Mouse (Mus musculus): ENCODE results near the gene Dpp6. TPM values are rescaled to one million over a fixed set of nuclear protein-coding genes. Genes with fewer than 3 reads are reported as not detected.

Dpp6 gene
- polyA plus RNA-seq, 1 experiment from 2014 or later = 4.5 TPM

GRCm38 (mm10) chr5:27028611-27029010, 211.6 kb downstream of the Dpp6 start:
- no peaks in the 10 kb centered on the region for H3K9me3 ChIP-seq (replicated peaks; ENCODE audit: control insufficient read depth, low read length)
- no peak overlapping the region for H3K4me2 ChIP-seq (ENCODE audit: low read depth, low read length)
- ATAC-seq (replicated peaks; ENCODE audit: insufficient number of reproducible peaks, low FRiP score, low TSS enrichment, low read depth) = no peak
- no peak overlapping the region for H3K4me3 ChIP-seq (ENCODE audit: low read depth, low read length)
- no peaks in the 10 kb centered on the region for H3K4me1 ChIP-seq (ENCODE audit: control insufficient read depth, insufficient read depth, low read length)
- no peak overlapping the region for H3K9ac ChIP-seq (replicated peaks; ENCODE audit: low read length)
- no peak overlapping the region for H3K27ac ChIP-seq (replicated peaks; ENCODE audit: low read depth, low read length)
- DNase-seq (ENCODE audit: low spot score) = no peak
- H3K27me3 ChIP-seq (ENCODE audit: control insufficient read depth, insufficient read depth, low read length) = no peaks in the 10 kb centered on the region
- no peaks in the 10 kb centered on the region for H3K36me3 ChIP-seq (replicated peaks; ENCODE audit: control insufficient read depth, insufficient read depth, low read depth, low read length)
- WGBS = 57% methylated on average over 1 of the region's 1 CpGs

GRCm38 (mm10) chr5:27029784-27030183, 212.8 kb downstream of the Dpp6 start:
- peak; percentile 57 for DNase-seq (ENCODE audit: low spot score)
- Histone ChIP-seq H3K36me3 (replicated peaks; ENCODE audit: control insufficient read depth, insufficient read depth, low read depth, low read length) (no peaks in the 10 kb centered on the region), H3K4me1 (ENCODE audit: control insufficient read depth, insufficient read depth, low read length) (no peaks in the 10 kb centered on the region), H3K9ac (replicated peaks; ENCODE audit: low read length) (no peak overlapping the region), H3K4me2 (ENCODE audit: low read depth, low read length) (no peak overlapping the region), H3K27ac (replicated peaks; ENCODE audit: low read depth, low read length) (no peak overlapping the region), H3K9me3 (replicated peaks; ENCODE audit: control insufficient read depth, low read length) (no peaks in the 10 kb centered on the region), H3K4me3 (ENCODE audit: low read depth, low read length) (no peak overlapping the region), H3K27me3 (ENCODE audit: control insufficient read depth, insufficient read depth, low read length) (no peaks in the 10 kb centered on the region)
- WGBS = 26% methylated on average over 5 of the region's 5 CpGs
- ATAC-seq (replicated peaks; ENCODE audit: insufficient number of reproducible peaks, low FRiP score, low TSS enrichment, low read depth) = no peak

- 70% methylated on average over 4 of the region's 4 CpGs for WGBS
- no peaks in the 10 kb centered on the region for H3K4me1 ChIP-seq (ENCODE audit: control insufficient read depth, insufficient read depth, low read length)
- H3K27me3 ChIP-seq (ENCODE audit: control insufficient read depth, insufficient read depth, low read length) = no peaks in the 10 kb centered on the region
- no peak overlapping the region for H3K9ac ChIP-seq (replicated peaks; ENCODE audit: low read length)
- H3K27ac ChIP-seq (replicated peaks; ENCODE audit: low read depth, low read length) = no peak overlapping the region
- H3K9me3 ChIP-seq (replicated peaks; ENCODE audit: control insufficient read depth, low read length) = no peaks in the 10 kb centered on the region
- H3K36me3 ChIP-seq (replicated peaks; ENCODE audit: control insufficient read depth, insufficient read depth, low read depth, low read length) = no peaks in the 10 kb centered on the region
- H3K4me3 ChIP-seq (ENCODE audit: low read depth, low read length) = no peak overlapping the region
- H3K4me2 ChIP-seq (ENCODE audit: low read depth, low read length) = no peak overlapping the region
- DNase-seq (ENCODE audit: low spot score) = no peak
- ATAC-seq (replicated peaks; ENCODE audit: insufficient number of reproducible peaks, low FRiP score, low TSS enrichment, low read depth) = no peak
These were observed 217.9 kb downstream of the Dpp6 start for GRCm38 (mm10) chr5:27034858-27035257.

GRCm38 (mm10) chr5:27035291-27035690, 218.3 kb downstream of the Dpp6 start:
- H3K4me3 ChIP-seq (ENCODE audit: low read depth, low read length) = no peak overlapping the region
- no peaks in the 10 kb centered on the region for H3K4me1 ChIP-seq (ENCODE audit: control insufficient read depth, insufficient read depth, low read length)
- no peaks in the 10 kb centered on the region for H3K9me3 ChIP-seq (replicated peaks; ENCODE audit: control insufficient read depth, low read length)
- H3K9ac ChIP-seq (replicated peaks; ENCODE audit: low read length) = no peak overlapping the region
- H3K27me3 ChIP-seq (ENCODE audit: control insufficient read depth, insufficient read depth, low read length) = no peaks in the 10 kb centered on the region
- WGBS = 40% methylated on average over 1 of the region's 1 CpGs
- H3K27ac ChIP-seq (replicated peaks; ENCODE audit: low read depth, low read length) = no peak overlapping the region
- DNase-seq (ENCODE audit: low spot score) = peak; percentile 64
- H3K4me2 ChIP-seq (ENCODE audit: low read depth, low read length) = no peak overlapping the region
- no peak for ATAC-seq (replicated peaks; ENCODE audit: insufficient number of reproducible peaks, low FRiP score, low TSS enrichment, low read depth)
- no peaks in the 10 kb centered on the region for H3K36me3 ChIP-seq (replicated peaks; ENCODE audit: control insufficient read depth, insufficient read depth, low read depth, low read length)

- Histone ChIP-seq H3K27me3 (ENCODE audit: control insufficient read depth, insufficient read depth, low read length) (no peaks in the 10 kb centered on the region), H3K4me1 (ENCODE audit: control insufficient read depth, insufficient read depth, low read length) (no peaks in the 10 kb centered on the region), H3K9ac (replicated peaks; ENCODE audit: low read length) (no peak overlapping the region), H3K27ac (replicated peaks; ENCODE audit: low read depth, low read length) (no peak overlapping the region), H3K36me3 (replicated peaks; ENCODE audit: control insufficient read depth, insufficient read depth, low read depth, low read length) (no peaks in the 10 kb centered on the region), H3K9me3 (replicated peaks; ENCODE audit: control insufficient read depth, low read length) (no peaks in the 10 kb centered on the region), H3K4me3 (ENCODE audit: low read depth, low read length) (no peak overlapping the region), H3K4me2 (ENCODE audit: low read depth, low read length) (no peak overlapping the region)
- ATAC-seq (replicated peaks; ENCODE audit: insufficient number of reproducible peaks, low FRiP score, low TSS enrichment, low read depth) = no peak
- 30% methylated on average over 2 of the region's 2 CpGs for WGBS
- peak; percentile 19 for DNase-seq (ENCODE audit: low spot score)
These were observed 218.9 kb downstream of the Dpp6 start for GRCm38 (mm10) chr5:27035891-27036290.

GRCm38 (mm10) chr5:27037796-27038195, 220.8 kb downstream of the Dpp6 start:
- Histone ChIP-seq H3K27me3 (ENCODE audit: control insufficient read depth, insufficient read depth, low read length) (no peaks in the 10 kb centered on the region), H3K4me2 (ENCODE audit: low read depth, low read length) (no peak overlapping the region), H3K9ac (replicated peaks; ENCODE audit: low read length) (no peak overlapping the region), H3K4me3 (ENCODE audit: low read depth, low read length) (no peak overlapping the region), H3K27ac (replicated peaks; ENCODE audit: low read depth, low read length) (no peak overlapping the region), H3K36me3 (replicated peaks; ENCODE audit: control insufficient read depth, insufficient read depth, low read depth, low read length) (no peaks in the 10 kb centered on the region), H3K4me1 (ENCODE audit: control insufficient read depth, insufficient read depth, low read length) (no peaks in the 10 kb centered on the region), H3K9me3 (replicated peaks; ENCODE audit: control insufficient read depth, low read length) (no peaks in the 10 kb centered on the region)
- 72% methylated on average over 5 of the region's 5 CpGs for WGBS
- no peak for ATAC-seq (replicated peaks; ENCODE audit: insufficient number of reproducible peaks, low FRiP score, low TSS enrichment, low read depth)
- DNase-seq (ENCODE audit: low spot score) = no peak

- peak; percentile 39; the same call in 1 of the 2 replicates for ATAC-seq (replicated peaks; ENCODE audit: insufficient number of reproducible peaks, low FRiP score, low TSS enrichment, low read depth)
- H3K36me3 ChIP-seq (replicated peaks; ENCODE audit: control insufficient read depth, insufficient read depth, low read depth, low read length) = no peaks in the 10 kb centered on the region
- H3K27ac ChIP-seq (replicated peaks; ENCODE audit: low read depth, low read length) = no peak overlapping the region
- H3K4me1 ChIP-seq (ENCODE audit: control insufficient read depth, insufficient read depth, low read length) = peaks cover 3% of the 10 kb centered on the region; the same call in 1 of the 2 replicates
- DNase-seq (ENCODE audit: low spot score) = peak; percentile 64
- no peaks in the 10 kb centered on the region for H3K9me3 ChIP-seq (replicated peaks; ENCODE audit: control insufficient read depth, low read length)
- H3K4me3 ChIP-seq (ENCODE audit: low read depth, low read length) = no peak overlapping the region
- 18% methylated on average over 7 of the region's 7 CpGs for WGBS
- no peak overlapping the region for H3K9ac ChIP-seq (replicated peaks; ENCODE audit: low read length)
- peaks cover 11% of the 10 kb centered on the region for H3K27me3 ChIP-seq (ENCODE audit: control insufficient read depth, insufficient read depth, low read length)
- no peak overlapping the region for H3K4me2 ChIP-seq (ENCODE audit: low read depth, low read length)
These were observed 231.2 kb downstream of the Dpp6 start for GRCm38 (mm10) chr5:27048167-27048566.

GRCm38 (mm10) chr5:27048926-27049325, 231.9 kb downstream of the Dpp6 start:
- ATAC-seq (replicated peaks; ENCODE audit: insufficient number of reproducible peaks, low FRiP score, low TSS enrichment, low read depth) = no peak
- Histone ChIP-seq H3K9me3 (replicated peaks; ENCODE audit: control insufficient read depth, low read length) (no peaks in the 10 kb centered on the region), H3K4me2 (ENCODE audit: low read depth, low read length) (peak overlapping the region; percentile 41; the same call in 1 of the 2 replicates), H3K27me3 (ENCODE audit: control insufficient read depth, insufficient read depth, low read length) (peaks cover 11% of the 10 kb centered on the region), H3K4me3 (ENCODE audit: low read depth, low read length) (peak overlapping the region; percentile 27; the same call in 1 of the 2 replicates), H3K4me1 (ENCODE audit: control insufficient read depth, insufficient read depth, low read length) (peaks cover 3% of the 10 kb centered on the region; the same call in 1 of the 2 replicates), H3K9ac (replicated peaks; ENCODE audit: low read length) (no peak overlapping the region), H3K36me3 (replicated peaks; ENCODE audit: control insufficient read depth, insufficient read depth, low read depth, low read length) (no peaks in the 10 kb centered on the region), H3K27ac (replicated peaks; ENCODE audit: low read depth, low read length) (no peak overlapping the region)
- peak; percentile 6 for DNase-seq (ENCODE audit: low spot score)
- WGBS = 7% methylated on average over 9 of the region's 9 CpGs
